Mouse (Mus musculus) neural tube, embryonic 12.5 days (tissue): ENCODE data around the gene Clptm1. TPM values are rescaled to one million over a fixed set of nuclear protein-coding genes. Genes with fewer than 3 reads are reported as not detected.

Source experiments
- ATAC-seq: fragments of 200-750 bp; cut with Nextera tagmentation; 2 replicates; pipeline ENCODE4 v1.8.0; 2017; ENCODE audit warnings: low read depth, mild to moderate bottlenecking, moderate TSS enrichment, moderate library complexity; ENCODE audit not compliant: low FRiP score
- H3K27ac ChIP-seq: fragments of 300-500 bp; sonication (generic); 2 replicates; pipeline ENCODE4 v1.5.1; 2016
- H3K27me3 ChIP-seq: fragments of 300-500 bp; sonication (generic); replicated peaks from 2 replicates; pipeline ENCODE4 v1.6.1; 2016; ENCODE audit warnings: mild to moderate bottlenecking
- H3K36me3 ChIP-seq: fragments of 300-500 bp; sonication (generic); 2 replicates; pipeline ENCODE4 v1.6.1; 2016; ENCODE audit warnings: mild to moderate bottlenecking
- H3K4me1 ChIP-seq: fragments of 300-500 bp; sonication (generic); 2 replicates; pipeline ENCODE4 v1.6.1; 2016
- H3K4me2 ChIP-seq: fragments of 300-500 bp; sonication (generic); replicated peaks from 2 replicates; pipeline ENCODE4 v1.6.1; 2016; ENCODE audit warnings: mild to moderate bottlenecking
- H3K4me3 ChIP-seq: fragments of 300-500 bp; sonication (generic); 2 replicates; pipeline ENCODE4 v1.5.1; 2016
- H3K9ac ChIP-seq: fragments of 300-500 bp; sonication (generic); 2 replicates; pipeline ENCODE4 v1.6.1; 2016; ENCODE audit warnings: mild to moderate bottlenecking
- H3K9me3 ChIP-seq: fragments of 300-500 bp; sonication (generic); 2 replicates; pipeline ENCODE4 v1.6.1; 2016; ENCODE audit warnings: mild to moderate bottlenecking
- WGBS: fragments of 180-500 bp; shearing (Covaris S2); methylation state at CpG from one replicate; pipeline ENCODE4 v1.1.7; 2016; 5-methylcytosine and 5-hydroxymethylcytosine counted together
- polyA plus RNA-seq: library from polyadenylated mRNA; unstranded; fragments of >200 nt; fragmentation: Nextera tagmentation; extraction: Ambion mirVana; gene quantifications from 2 replicates; pipeline ENCODE4 v1.2.1, GENCODE M21; 2016

The Clptm1 gene
- polyA plus RNA-seq, 1 experiment from 2014 or later, result 112 TPM

DNA sequence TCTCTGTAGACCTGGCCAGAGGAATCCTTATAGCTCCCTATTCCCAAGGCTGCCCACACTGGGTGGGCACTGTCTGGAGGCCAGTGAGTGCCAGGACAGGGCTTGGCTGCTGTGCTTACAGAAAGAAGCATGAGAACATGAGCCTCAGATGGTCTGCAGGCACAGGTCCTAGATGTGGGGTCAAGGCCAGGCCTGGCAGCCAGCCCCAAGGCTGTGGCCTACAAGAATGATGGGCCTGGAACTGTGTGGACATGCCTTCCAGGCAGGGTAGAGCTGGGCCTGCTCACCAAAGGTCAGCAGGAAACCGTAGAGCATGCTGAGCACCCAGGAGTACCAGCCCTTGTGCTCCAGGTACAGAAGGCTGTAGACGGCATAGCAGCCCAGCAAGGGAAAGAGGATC is 30.2 kb downstream of the Clptm1 start:
- ATAC-seq, result no peak
- no peaks in the 10 kb centered on the region for H3K9me3 ChIP-seq
- no peak overlapping the region for H3K4me2 ChIP-seq
- 98% methylated on average over 2 of the region's 2 CpGs for WGBS
- no peaks in the 10 kb centered on the region for H3K27me3 ChIP-seq
- no peaks in the 10 kb centered on the region; the same call in 1 of the 2 replicates for H3K4me1 ChIP-seq
- H3K36me3 ChIP-seq, result peaks cover 76% of the 10 kb centered on the region
- H3K4me3 ChIP-seq, result no peak overlapping the region
- H3K9ac ChIP-seq, result no peak overlapping the region
- no peak overlapping the region for H3K27ac ChIP-seq

- no peaks in the 10 kb centered on the region; the same call in 1 of the 2 replicates for H3K4me1 ChIP-seq
- peaks cover 70% of the 10 kb centered on the region for H3K36me3 ChIP-seq
- H3K9ac ChIP-seq, result no peak overlapping the region
- H3K4me3 ChIP-seq, result no peak overlapping the region
- no peak for ATAC-seq
- WGBS, result 96% methylated on average over 15 of the region's 15 CpGs
- H3K9me3 ChIP-seq, result no peaks in the 10 kb centered on the region
- H3K27me3 ChIP-seq, result no peaks in the 10 kb centered on the region
- H3K4me2 ChIP-seq, result no peak overlapping the region
- no peak overlapping the region for H3K27ac ChIP-seq
Measured at GRCm38 (mm10) chr7:19633855-19634254, 31.0 kb downstream of the Clptm1 start.

- Histone ChIP-seq H3K36me3 (peaks cover 63% of the 10 kb centered on the region), H3K4me3 (no peak overlapping the region), H3K9ac (no peak overlapping the region), H3K9me3 (no peaks in the 10 kb centered on the region), H3K4me2 (no peak overlapping the region), H3K4me1 (no peaks in the 10 kb centered on the region; the same call in 1 of the 2 replicates), H3K27me3 (no peaks in the 10 kb centered on the region), H3K27ac (no peak overlapping the region)
- WGBS, result 92% methylated on average over 17 of the region's 17 CpGs
- ATAC-seq, result no peak
Measured at GRCm38 (mm10) chr7:19633197-19633596, 31.6 kb downstream of the Clptm1 start.

- H3K36me3 ChIP-seq, result peaks cover 58% of the 10 kb centered on the region
- H3K9me3 ChIP-seq, result no peaks in the 10 kb centered on the region
- H3K27me3 ChIP-seq, result no peaks in the 10 kb centered on the region
- no peak overlapping the region for H3K4me2 ChIP-seq
- no peak overlapping the region for H3K4me3 ChIP-seq
- H3K9ac ChIP-seq, result no peak overlapping the region
- H3K4me1 ChIP-seq, result no peaks in the 10 kb centered on the region; the same call in 1 of the 2 replicates
- ATAC-seq, result no peak
- H3K27ac ChIP-seq, result no peak overlapping the region
Measured at GRCm38 (mm10) chr7:19632720-19633119, 32.1 kb downstream of the Clptm1 start.

GRCm38 (mm10) chr7:19632275-19632674 is 32.6 kb downstream of the Clptm1 start:
- Histone ChIP-seq H3K4me3 (no peak overlapping the region), H3K27me3 (no peaks in the 10 kb centered on the region), H3K9ac (no peak overlapping the region), H3K4me2 (no peak overlapping the region), H3K4me1 (no peaks in the 10 kb centered on the region; the same call in 1 of the 2 replicates), H3K27ac (no peak overlapping the region), H3K9me3 (no peaks in the 10 kb centered on the region), H3K36me3 (peaks cover 54% of the 10 kb centered on the region)
- no peak for ATAC-seq

GRCm38 (mm10) chr7:19629361-19629734 is 35.5 kb downstream of the Clptm1 start, which contains the start of gene Relb:
Relb (minus strand) TSS chr7:19629438.
- no peaks in the 10 kb centered on the region; the same call in 1 of the 2 replicates for H3K4me1 ChIP-seq
- H3K4me2 ChIP-seq, result peak within 1 kb of the TSS; percentile 97
- peak; percentile 79 for ATAC-seq
- H3K36me3 ChIP-seq, result peaks cover 25% of the 10 kb centered on the region
- H3K4me3 ChIP-seq, result peak within 1 kb of the TSS; percentile 76
- no peaks in the 10 kb centered on the region for H3K9me3 ChIP-seq
- no peak within 1 kb of the TSS for H3K27ac ChIP-seq
- WGBS, result under 1% methylated on average over 28 of the region's 41 CpGs
- peak within 1 kb of the TSS; percentile 47 for H3K9ac ChIP-seq
- H3K27me3 ChIP-seq, result no peaks in the 10 kb centered on the region

- H3K9ac ChIP-seq, result peak overlapping the region; percentile 47
- H3K4me3 ChIP-seq, result peak overlapping the region; percentile 76
- no peaks in the 10 kb centered on the region for H3K9me3 ChIP-seq
- H3K36me3 ChIP-seq, result peaks cover 19% of the 10 kb centered on the region
- WGBS, result 2% methylated on average over 55 of the region's 57 CpGs
- peak; percentile 87 for ATAC-seq
- H3K27ac ChIP-seq, result no peak overlapping the region
- no peaks in the 10 kb centered on the region for H3K27me3 ChIP-seq
- H3K4me1 ChIP-seq, result no peaks in the 10 kb centered on the region; the same call in 1 of the 2 replicates
- peak overlapping the region; percentile 97 for H3K4me2 ChIP-seq
Measured at GRCm38 (mm10) chr7:19628536-19629360, 36.1 kb downstream of the Clptm1 start.

GRCm38 (mm10) chr7:19628192-19628535 is 36.7 kb downstream of the Clptm1 start:
- Histone ChIP-seq H3K27ac (no peak overlapping the region), H3K9ac (no peak overlapping the region), H3K9me3 (no peaks in the 10 kb centered on the region), H3K4me1 (no peaks in the 10 kb centered on the region; the same call in 1 of the 2 replicates), H3K4me3 (peak overlapping the region; percentile 76), H3K4me2 (peak overlapping the region; percentile 97), H3K36me3 (peaks cover 13% of the 10 kb centered on the region), H3K27me3 (no peaks in the 10 kb centered on the region)
- 16% methylated on average over 17 of the region's 17 CpGs for WGBS
- no peak for ATAC-seq

- Histone ChIP-seq H3K27me3 (no peaks in the 10 kb centered on the region), H3K4me3 (no peak overlapping the region), H3K9me3 (no peaks in the 10 kb centered on the region), H3K4me2 (peak overlapping the region; percentile 97), H3K4me1 (no peaks in the 10 kb centered on the region; the same call in 1 of the 2 replicates), H3K9ac (no peak overlapping the region), H3K27ac (no peak overlapping the region), H3K36me3 (peaks cover 8% of the 10 kb centered on the region)
- no peak for ATAC-seq
- WGBS, result 79% methylated on average over 3 of the region's 3 CpGs
Measured at GRCm38 (mm10) chr7:19627721-19628120, 37.1 kb downstream of the Clptm1 start.

DNA sequence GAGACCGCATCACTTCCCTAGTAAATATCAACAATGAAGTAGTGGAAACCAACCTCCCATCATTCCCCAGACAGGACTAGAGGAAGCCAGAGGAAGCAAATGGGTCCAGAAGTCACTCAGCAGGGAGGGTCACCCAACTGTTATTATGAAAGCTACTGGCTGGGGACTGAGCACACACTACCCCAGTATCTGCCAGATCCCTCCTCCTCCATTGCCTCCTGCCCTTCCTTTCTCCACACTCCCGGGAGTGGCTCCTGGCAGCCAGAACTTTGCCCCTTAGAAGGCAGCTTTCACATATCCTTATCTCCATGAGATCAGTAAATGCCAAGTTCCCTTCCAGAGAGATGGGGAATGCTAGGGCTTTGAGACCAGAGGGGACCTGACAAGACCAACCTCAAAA is 41.4 kb downstream of the Clptm1 start:
- Histone ChIP-seq H3K4me2 (no peak overlapping the region), H3K9ac (no peak overlapping the region), H3K4me1 (peaks cover 5% of the 10 kb centered on the region; the same call in 1 of the 2 replicates), H3K4me3 (no peak overlapping the region), H3K9me3 (no peaks in the 10 kb centered on the region), H3K36me3 (no peaks in the 10 kb centered on the region), H3K27ac (no peak overlapping the region), H3K27me3 (peaks cover 3% of the 10 kb centered on the region; the same call in 1 of the 2 replicates)
- ATAC-seq, result no peak
- WGBS, result 79% methylated on average over 2 of the region's 2 CpGs

DNA sequence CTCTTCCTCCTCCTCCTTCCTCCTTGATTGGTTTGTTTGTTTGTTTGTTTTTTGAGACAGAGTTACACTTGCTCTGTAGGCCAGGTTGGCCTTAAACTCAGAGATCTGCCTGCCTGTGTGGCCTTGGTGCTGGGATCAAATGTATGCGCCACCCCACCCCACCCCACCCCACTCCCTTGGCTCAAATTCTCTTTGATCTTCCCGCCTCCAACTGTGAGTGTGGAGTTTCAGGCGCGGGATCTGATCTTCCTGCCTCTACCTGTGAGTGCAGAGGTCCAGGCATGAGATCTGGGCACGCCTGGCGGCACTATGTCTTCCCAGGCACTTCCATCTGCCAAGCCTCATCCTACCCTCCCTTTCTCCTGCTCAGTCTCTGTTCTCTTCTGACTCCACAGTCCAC is 42.6 kb downstream of the Clptm1 start:
- Histone ChIP-seq H3K4me1 (peaks cover 5% of the 10 kb centered on the region; the same call in 1 of the 2 replicates), H3K4me2 (no peak overlapping the region), H3K27ac (no peak overlapping the region), H3K9ac (no peak overlapping the region), H3K9me3 (no peaks in the 10 kb centered on the region), H3K27me3 (peaks cover 3% of the 10 kb centered on the region; the same call in 1 of the 2 replicates), H3K36me3 (no peaks in the 10 kb centered on the region), H3K4me3 (no peak overlapping the region)
- WGBS, result 30% methylated on average over 6 of the region's 6 CpGs
- no peak for ATAC-seq

- Histone ChIP-seq H3K4me2 (no peak overlapping the region), H3K4me3 (no peak overlapping the region), H3K27ac (no peak overlapping the region), H3K9me3 (no peaks in the 10 kb centered on the region), H3K27me3 (peaks cover 3% of the 10 kb centered on the region; the same call in 1 of the 2 replicates), H3K4me1 (peaks cover 5% of the 10 kb centered on the region; the same call in 1 of the 2 replicates), H3K9ac (no peak overlapping the region), H3K36me3 (no peaks in the 10 kb centered on the region)
- WGBS, result 90% methylated on average over 7 of the region's 7 CpGs
- ATAC-seq, result no peak
Measured at GRCm38 (mm10) chr7:19620811-19621210, 44.0 kb downstream of the Clptm1 start.
